Mouse (Mus musculus) C2C12 (cell line): ENCODE results near the gene Tmem8b. TPM values are rescaled to one million over a fixed set of nuclear protein-coding genes. Genes with fewer than 3 reads are reported as not detected.

ENCODE experiments used
- H3K27me3 ChIP-seq: one replicate; pipeline ENCODE4 v1.6.1; 2011; ENCODE audit not compliant: control insufficient read depth, insufficient read depth, insufficient read length
- H3K36me3 ChIP-seq: one replicate; pipeline ENCODE4 v1.6.1; 2011; ENCODE audit not compliant: control insufficient read depth, insufficient read depth
- H3K4me3 ChIP-seq: one replicate; pipeline ENCODE4 v1.5.1; 2011; ENCODE audit warnings: mild to moderate bottlenecking, control low read depth; ENCODE audit not compliant: poor library complexity, insufficient read depth, severe bottlenecking
- H3K79me2 ChIP-seq: one replicate; pipeline ENCODE4 v1.6.1; 2011; ENCODE audit not compliant: control insufficient read depth, insufficient read depth
- H3K79me3 ChIP-seq: one replicate; pipeline ENCODE4 v1.6.1; 2011; ENCODE audit warnings: low read depth, control low read depth
- H3ac ChIP-seq: one replicate; pipeline ENCODE3; 2011; ENCODE audit warnings: low read depth; ENCODE audit not compliant: control insufficient read depth, insufficient read length
- CEBPB ChIP-seq: IDR thresholded peaks from one replicate; pipeline ENCODE4 v1.6.1; 2011; ENCODE audit warnings: low read depth, mild to moderate bottlenecking, control low read depth, moderate library complexity
- CTCF ChIP-seq: IDR thresholded peaks from one replicate; pipeline ENCODE4 v1.5.1; 2011; ENCODE audit not compliant: control insufficient read depth, insufficient read depth, insufficient read length
- FOSL1 ChIP-seq: IDR thresholded peaks from one replicate; pipeline ENCODE4 v1.8.0; 2011; ENCODE audit warnings: mild to moderate bottlenecking, low read length; ENCODE audit not compliant: poor library complexity, insufficient read depth, severe bottlenecking
- MAX ChIP-seq: IDR thresholded peaks from one replicate; pipeline ENCODE4 v1.6.1; 2011; ENCODE audit warnings: mild to moderate bottlenecking, control low read depth
- MYOD1 ChIP-seq: IDR thresholded peaks from one replicate; pipeline ENCODE4 v1.6.1; 2011; ENCODE audit warnings: low read depth; ENCODE audit not compliant: control insufficient read depth, insufficient read length
- MYOG ChIP-seq: IDR thresholded peaks from one replicate; pipeline ENCODE4 v1.6.1; 2011; ENCODE audit not compliant: control insufficient read depth, insufficient read length; ENCODE audit errors: extremely low read depth
- USF1 ChIP-seq: IDR thresholded peaks from one replicate; pipeline ENCODE4 v1.6.1; 2011; ENCODE audit warnings: low read depth, mild to moderate bottlenecking, control low read depth, moderate library complexity
- polyA plus RNA-seq: library from polyadenylated mRNA; unstranded; fragments of >200 nt; fragmentation: generic; extraction: Trizol; gene quantifications from one replicate; pipeline ENCODE4 v1.2.1, GENCODE M21; 2012; ENCODE audit warnings: missing spikeins

Tmem8b gene
- polyA plus RNA-seq, 1 experiment, result 0.16 TPM

DNA sequence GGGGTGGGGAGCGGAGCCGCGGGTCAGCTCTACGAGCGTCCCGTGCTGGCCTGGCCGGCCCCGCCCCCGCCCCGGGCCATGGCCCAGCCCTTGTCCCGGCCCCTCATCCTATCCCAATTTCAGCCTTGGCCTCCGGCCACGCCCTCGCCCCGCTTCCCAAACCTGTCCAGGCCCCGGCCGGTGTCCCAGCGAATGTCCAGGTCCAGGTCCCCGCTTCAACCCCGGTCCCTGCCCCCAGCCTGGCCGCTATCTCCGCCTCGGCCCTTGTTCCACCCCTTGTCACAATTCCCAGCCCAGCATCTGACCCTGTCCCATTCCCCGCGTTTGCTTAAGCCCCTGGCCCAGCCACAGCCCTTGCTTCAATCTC is 640 bp downstream of the Tmem8b start:
- TF ChIP-seq MYOD1 (no peak), CTCF (no peak), FOSL1 (no peak), MYOG (no peak), MAX (no peak), CEBPB (no peak), USF1 (no peak)
- H3K27me3 ChIP-seq, result peaks cover 19% of the 10 kb centered on the region
- H3K4me3 ChIP-seq, result peak overlapping the region; percentile 38
- H3K36me3 ChIP-seq, result no peaks in the 10 kb centered on the region
- no peaks in the 10 kb centered on the region for H3K79me2 ChIP-seq
- no peaks in the 10 kb centered on the region for H3K79me3 ChIP-seq
- peak overlapping the region; percentile 71 for H3ac ChIP-seq

DNA sequence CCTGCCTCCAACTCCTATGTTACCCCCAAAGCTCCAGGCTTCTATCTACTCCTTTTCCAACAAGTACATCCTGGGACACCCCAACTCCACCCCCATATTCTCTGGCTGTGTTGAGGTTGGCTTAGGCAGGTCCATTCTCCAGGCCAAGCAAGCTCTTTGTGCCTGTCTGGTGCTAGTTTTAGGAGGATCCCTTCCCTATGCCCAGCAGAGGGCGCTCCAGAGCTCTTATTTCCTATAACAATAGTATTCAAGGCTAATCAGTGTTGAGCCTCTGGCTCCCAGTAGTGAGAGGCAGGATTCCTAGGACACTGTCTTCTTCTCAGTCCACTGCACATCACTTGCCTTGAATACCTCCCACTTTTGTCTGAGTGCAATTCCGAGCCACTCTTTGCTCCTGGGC is 3.3 kb downstream of the Tmem8b start:
- peaks cover 13% of the 10 kb centered on the region for H3K27me3 ChIP-seq
- H3ac ChIP-seq, result no peak overlapping the region
- no peaks in the 10 kb centered on the region for H3K36me3 ChIP-seq
- H3K79me3 ChIP-seq, result no peaks in the 10 kb centered on the region
- H3K4me3 ChIP-seq, result no peak overlapping the region
- TF ChIP-seq MYOD1, result no peak
- peak; percentile 50 for TF ChIP-seq CTCF
- H3K79me2 ChIP-seq, result no peaks in the 10 kb centered on the region

DNA sequence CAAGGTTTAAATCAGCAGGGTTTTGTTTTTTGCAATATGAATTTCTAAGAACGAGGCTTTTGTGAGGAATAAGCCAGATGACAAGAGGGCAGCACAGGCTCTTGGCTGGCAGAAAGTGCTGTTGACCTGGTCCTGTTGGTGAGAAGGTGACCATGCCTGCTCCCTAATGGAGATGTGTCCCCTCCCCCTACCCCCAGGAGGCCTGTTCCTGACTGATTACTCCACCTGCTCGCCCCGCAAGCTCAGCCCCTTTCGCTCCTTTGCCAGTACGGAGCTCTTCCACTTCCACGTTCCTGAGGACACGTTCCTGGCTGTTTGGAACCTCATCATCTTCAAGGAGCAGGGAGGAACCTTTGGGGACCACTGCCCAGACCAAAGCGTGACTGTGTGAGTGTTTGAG is 4.9 kb downstream of the Tmem8b start:
- TF ChIP-seq USF1 (no peak), MYOG (no peak), FOSL1 (no peak), CEBPB (no peak), MYOD1 (no peak)
- peaks cover 19% of the 10 kb centered on the region for H3K27me3 ChIP-seq
- no peak overlapping the region for H3ac ChIP-seq
- H3K4me3 ChIP-seq, result no peak overlapping the region
- no peaks in the 10 kb centered on the region for H3K79me2 ChIP-seq
- no peaks in the 10 kb centered on the region for H3K79me3 ChIP-seq
- H3K36me3 ChIP-seq, result no peaks in the 10 kb centered on the region

DNA sequence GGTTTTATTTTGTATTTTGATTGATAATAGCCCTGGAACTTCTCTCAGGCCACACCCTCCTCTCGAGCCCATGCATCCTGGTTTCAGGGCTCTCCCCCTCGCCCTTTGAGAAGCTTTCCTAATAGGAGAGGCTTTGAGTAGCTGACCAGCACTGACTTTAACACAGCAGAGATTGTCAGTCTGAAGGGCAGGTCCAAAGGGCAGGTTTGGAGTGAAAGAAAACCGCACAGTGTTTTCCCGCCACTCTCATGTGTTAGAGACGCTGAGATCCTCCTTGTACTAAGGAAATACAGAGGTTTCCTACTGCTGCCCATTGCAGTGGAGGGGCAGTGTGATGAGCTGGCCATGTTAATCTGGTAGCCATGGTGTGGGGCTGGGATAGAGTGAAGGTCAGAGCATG is 6.2 kb downstream of the Tmem8b start:
- H3K27me3 ChIP-seq, result peaks cover 23% of the 10 kb centered on the region
- no peak overlapping the region for H3K4me3 ChIP-seq
- no peak overlapping the region for H3ac ChIP-seq
- no peak for TF ChIP-seq MYOD1
- no peak for TF ChIP-seq FOSL1
- TF ChIP-seq MYOG, result no peak
- no peak for TF ChIP-seq CEBPB
- no peak for TF ChIP-seq CTCF
- TF ChIP-seq USF1, result no peak
- no peak for TF ChIP-seq MAX
- no peaks in the 10 kb centered on the region for H3K79me3 ChIP-seq
- no peaks in the 10 kb centered on the region for H3K79me2 ChIP-seq
- no peaks in the 10 kb centered on the region for H3K36me3 ChIP-seq

DNA sequence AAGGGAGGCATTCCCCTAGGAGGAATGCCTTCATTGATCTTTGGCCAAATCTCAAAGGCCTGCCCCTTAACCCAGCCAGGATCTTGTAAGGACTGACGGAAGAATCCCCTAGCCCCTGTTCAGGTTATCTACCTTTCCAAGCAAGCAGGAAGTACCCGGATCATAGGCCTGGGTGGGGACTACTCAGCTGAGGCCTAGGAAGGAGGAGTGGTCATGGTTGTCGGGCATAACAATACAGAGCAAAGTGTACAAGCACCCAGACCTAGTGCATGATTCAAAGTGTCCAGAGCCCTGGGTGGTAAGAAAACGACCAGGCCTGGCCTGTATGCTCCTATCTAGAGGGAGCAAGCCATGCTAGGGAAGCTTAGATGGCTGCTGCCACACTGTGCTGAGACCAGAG is 6.8 kb downstream of the Tmem8b start:
- Histone ChIP-seq H3K79me2 (no peaks in the 10 kb centered on the region), H3K36me3 (no peaks in the 10 kb centered on the region), H3K4me3 (no peak overlapping the region), H3K79me3 (no peaks in the 10 kb centered on the region), H3K27me3 (peaks cover 26% of the 10 kb centered on the region), H3ac (no peak overlapping the region)
- no peak for TF ChIP-seq USF1
- TF ChIP-seq MAX, result no peak
- no peak for TF ChIP-seq FOSL1
- no peak for TF ChIP-seq MYOG
- no peak for TF ChIP-seq CEBPB
- TF ChIP-seq MYOD1, result no peak
- TF ChIP-seq CTCF, result no peak

DNA sequence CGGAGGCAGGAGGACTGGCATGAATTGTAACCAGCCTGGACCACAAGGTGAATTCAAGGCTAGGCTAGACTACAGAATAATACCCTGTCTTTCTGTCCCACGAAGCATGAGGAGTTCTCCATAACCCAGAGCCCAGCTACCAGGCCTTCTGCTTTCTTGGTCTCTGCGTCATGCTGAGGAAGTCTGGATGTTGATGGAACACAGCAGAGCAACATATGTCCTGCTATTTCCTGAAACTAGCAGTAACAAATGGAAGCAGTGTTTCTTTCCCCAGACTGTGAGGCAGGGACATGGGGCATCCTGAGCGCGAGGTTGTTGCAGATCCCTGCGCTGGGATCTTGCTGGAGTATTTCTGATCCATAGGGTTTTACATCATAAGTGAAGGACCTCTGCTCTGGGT is 9.8 kb downstream of the Tmem8b start:
- no peaks in the 10 kb centered on the region for H3K79me3 ChIP-seq
- peaks cover 39% of the 10 kb centered on the region for H3K27me3 ChIP-seq
- H3K4me3 ChIP-seq, result no peak overlapping the region
- no peak overlapping the region for H3ac ChIP-seq
- no peaks in the 10 kb centered on the region for H3K79me2 ChIP-seq
- no peaks in the 10 kb centered on the region for H3K36me3 ChIP-seq
- no peak for TF ChIP-seq CEBPB
- no peak for TF ChIP-seq FOSL1
- TF ChIP-seq USF1, result no peak
- no peak for TF ChIP-seq MAX
- no peak for TF ChIP-seq MYOG
- no peak for TF ChIP-seq MYOD1
- TF ChIP-seq CTCF, result no peak
